In the genomic region with DNA sequence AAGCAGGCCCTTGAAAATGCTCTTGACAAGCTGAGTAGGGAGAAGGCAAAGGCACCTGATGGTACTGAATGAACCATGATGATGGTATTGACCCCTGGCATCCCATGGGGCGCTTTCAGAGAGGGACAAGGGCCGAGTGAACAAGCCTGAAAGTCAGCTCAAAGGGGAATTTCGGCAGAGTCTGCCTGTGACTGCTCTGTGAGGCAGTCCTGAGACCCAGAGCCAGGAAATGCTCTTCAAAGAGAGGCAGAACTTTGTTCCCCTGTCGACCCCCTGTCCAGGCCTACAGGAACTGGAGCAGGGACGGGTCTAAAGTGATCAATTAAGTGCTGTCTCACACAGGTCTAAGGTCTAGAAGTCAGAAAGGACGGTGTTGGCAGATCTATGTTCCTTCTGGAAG, we compare ENCODE assay signal across 9 mouse cellular contexts. TPM values are rescaled to one million over a fixed set of nuclear protein-coding genes. Genes with fewer than 3 reads are reported as not detected.
A peak's percentile ranks its signal among the peaks of the same experiment; 100 is the strongest.
DNase-seq lines count a peak whose midpoint lies in the region; ATAC-seq and TF ChIP-seq lines count a peak whose summit lies in the region.
"Had no signal": no experiment of that assay in that cellular context is flagged by ENCODE, and none has a peak within 500 bp of the region (broad histone marks: within the 10 kb centered on the region; RNA-seq: fewer than 3 reads in every experiment).

No protein-coding gene starts in this region.

- intact Hi-C loops in gastrocnemius, postnatal 14 days (cut with DNase I; ENCODE audit: low total_unique reads), result no loop called here

- peak; percentile 81 for DNase-seq in lung, embryonic 14.5 days
- DNase-seq in lung, postnatal 25 days (ENCODE audit: low spot score), result no peak
- DNase-seq in kidney, adult 9 months, result peak; percentile 50
- no peak for DNase-seq in gastrocnemius, postnatal 14 days
- no peak for DNase-seq in thymus, postnatal 0 days (ENCODE audit: low spot score)
- DNase-seq in gastrocnemius, postnatal 25 days, result no peak

- H3K27ac ChIP-seq in lung, embryonic 14.5 days (ENCODE audit: low read depth), result peak overlapping the region; percentile 74; the same call in 1 of the 2 replicates
- peak overlapping the region; percentile 68 for H3K27ac ChIP-seq in embryonic facial prominence, embryonic 15.5 days (replicated peaks)
- H3K27ac ChIP-seq in midbrain, embryonic 16.5 days (ENCODE audit: low read length), result no peak overlapping the region
- H3K27ac ChIP-seq: neural tube, embryonic 12.5 days had no signal

- H3K4me3 ChIP-seq in lung, embryonic 14.5 days (ENCODE audit: low read depth, low read length), result no peak overlapping the region
- no peak overlapping the region for H3K4me3 ChIP-seq in embryonic facial prominence, embryonic 15.5 days (replicated peaks)
- no peak overlapping the region for H3K4me3 ChIP-seq in midbrain, embryonic 16.5 days (ENCODE audit: low read depth, low read length)
- H3K4me3 ChIP-seq: neural tube, embryonic 12.5 days had no signal

- no peaks in the 10 kb centered on the region for H3K9me3 ChIP-seq in lung, embryonic 14.5 days (ENCODE audit: low read depth, low read length)
- no peaks in the 10 kb centered on the region for H3K9me3 ChIP-seq in embryonic facial prominence, embryonic 15.5 days (replicated peaks)
- no peaks in the 10 kb centered on the region for H3K9me3 ChIP-seq in midbrain, embryonic 16.5 days (replicated peaks; ENCODE audit: control insufficient read depth, low read length, poor library complexity, severe bottlenecking)
- H3K9me3 ChIP-seq: neural tube, embryonic 12.5 days had no signal

- peaks cover 26% of the 10 kb centered on the region for H3K4me1 ChIP-seq in lung, embryonic 14.5 days (ENCODE audit: insufficient read depth)
- H3K4me1 ChIP-seq in embryonic facial prominence, embryonic 15.5 days, result peaks cover 9% of the 10 kb centered on the region
- H3K4me1 ChIP-seq in midbrain, embryonic 16.5 days (ENCODE audit: control insufficient read depth, insufficient read depth, low read length), result peaks cover 2% of the 10 kb centered on the region; the same call in 1 of the 2 replicates

- 11% methylated on average over 6 of the region's 6 CpGs for WGBS in lung, embryonic 14.5 days
- WGBS in embryonic facial prominence, embryonic 15.5 days, result 34% methylated on average over 6 of the region's 6 CpGs
- 37% methylated on average over 6 of the region's 6 CpGs for WGBS in midbrain, embryonic 16.5 days

- no peak overlapping the region for H3K9ac ChIP-seq in lung, embryonic 14.5 days
- H3K9ac ChIP-seq in embryonic facial prominence, embryonic 15.5 days, result no peak overlapping the region
- H3K9ac ChIP-seq in midbrain, embryonic 16.5 days (ENCODE audit: low read depth, low read length), result 0 out of 2 replicates have a peak overlapping the region, but pooled peaks have one; percentile 5
- H3K9ac ChIP-seq: neural tube, embryonic 12.5 days had no signal

- no peak for TF ChIP-seq CTCF in lung, embryonic 14.5 days (IDR thresholded peaks at IDR 0.05; ENCODE audit: low read depth)

- H3K4me2 ChIP-seq in lung, embryonic 14.5 days, result peak overlapping the region; percentile 43
- H3K4me2 ChIP-seq in embryonic facial prominence, embryonic 15.5 days (replicated peaks), result no peak overlapping the region
- H3K4me2 ChIP-seq in midbrain, embryonic 16.5 days (ENCODE audit: low read length), result no peak overlapping the region
- H3K4me2 ChIP-seq: neural tube, embryonic 12.5 days had no signal

- ATAC-seq in lung, embryonic 14.5 days (ENCODE audit: insufficient read depth), result peak; percentile 74
- no peak for ATAC-seq in embryonic facial prominence, embryonic 15.5 days (ENCODE audit: insufficient number of reproducible peaks, low FRiP score, low TSS enrichment, low read depth)
- no peak for ATAC-seq in midbrain, embryonic 16.5 days

- no peaks in the 10 kb centered on the region for H3K27me3 ChIP-seq in lung, embryonic 14.5 days (ENCODE audit: insufficient read depth, low read length)
- H3K27me3 ChIP-seq in embryonic facial prominence, embryonic 15.5 days, result no peaks in the 10 kb centered on the region
- H3K27me3 ChIP-seq in midbrain, embryonic 16.5 days (ENCODE audit: control insufficient read depth, insufficient read depth, low read depth, low read length), result no peaks in the 10 kb centered on the region
- H3K27me3 ChIP-seq: neural tube, embryonic 12.5 days had no signal

- no peaks in the 10 kb centered on the region for H3K36me3 ChIP-seq in lung, embryonic 14.5 days (ENCODE audit: insufficient read depth)
- no peaks in the 10 kb centered on the region for H3K36me3 ChIP-seq in embryonic facial prominence, embryonic 15.5 days
- H3K36me3 ChIP-seq in midbrain, embryonic 16.5 days (ENCODE audit: control insufficient read depth, insufficient read depth, low read length), result no peaks in the 10 kb centered on the region
- H3K36me3 ChIP-seq: neural tube, embryonic 12.5 days had no signal

RNA-seq across cellular contexts. Expression of a gene that starts 10.3 kb away (rescaled TPM):
- polyA plus RNA-seq in lung, embryonic 14.5 days (2014; fragmentation: Nextera tagmentation; extraction: Ambion mirVana), result 26.6 and 30.2 TPM in 2 replicates
- 15.0 and 17.6 TPM in 2 replicates for polyA plus RNA-seq in embryonic facial prominence, embryonic 15.5 days (2015; fragmentation: Nextera tagmentation; extraction: Ambion mirVana)
- polyA plus RNA-seq in midbrain, embryonic 16.5 days (2015; fragmentation: Nextera tagmentation; extraction: Ambion mirVana), result 12.6 and 13.2 TPM in 2 replicates
- 10 to 100 TPM; 45.5 to 50.0 TPM for total RNA-seq in gastrocnemius, postnatal 14 days (2021)
- 18.7 and 20.4 TPM in 2 replicates for polyA plus RNA-seq in thymus, postnatal 0 days (2015; fragmentation: Nextera tagmentation; extraction: Ambion mirVana)
- 100 to 1,000 TPM in 1 of 2 experiments, 10 to 100 TPM in 1; 92.1 to 102 TPM for total RNA-seq in gastrocnemius, postnatal 25 days (2021)

Comparison
In these comparisons a context has a peak if more than half of its experiments do, and no peak if none do; other contexts are left out.
1. DNase-seq: peak in lung, embryonic 14.5 days (single experiment) and kidney, adult 9 months (single experiment); none in lung, postnatal 25 days (single experiment), gastrocnemius, postnatal 14 days (single experiment), thymus, postnatal 0 days (single experiment) and gastrocnemius, postnatal 25 days (single experiment).